Mouse (Mus musculus): ENCODE measurements around the gene Edc4.
"Not testable (repeated sequence)": the region's sequence is repeated elsewhere in the genome, so short reads cannot be mapped to it uniquely, and the experiment has no call there.

Edc4 gene

DNA sequence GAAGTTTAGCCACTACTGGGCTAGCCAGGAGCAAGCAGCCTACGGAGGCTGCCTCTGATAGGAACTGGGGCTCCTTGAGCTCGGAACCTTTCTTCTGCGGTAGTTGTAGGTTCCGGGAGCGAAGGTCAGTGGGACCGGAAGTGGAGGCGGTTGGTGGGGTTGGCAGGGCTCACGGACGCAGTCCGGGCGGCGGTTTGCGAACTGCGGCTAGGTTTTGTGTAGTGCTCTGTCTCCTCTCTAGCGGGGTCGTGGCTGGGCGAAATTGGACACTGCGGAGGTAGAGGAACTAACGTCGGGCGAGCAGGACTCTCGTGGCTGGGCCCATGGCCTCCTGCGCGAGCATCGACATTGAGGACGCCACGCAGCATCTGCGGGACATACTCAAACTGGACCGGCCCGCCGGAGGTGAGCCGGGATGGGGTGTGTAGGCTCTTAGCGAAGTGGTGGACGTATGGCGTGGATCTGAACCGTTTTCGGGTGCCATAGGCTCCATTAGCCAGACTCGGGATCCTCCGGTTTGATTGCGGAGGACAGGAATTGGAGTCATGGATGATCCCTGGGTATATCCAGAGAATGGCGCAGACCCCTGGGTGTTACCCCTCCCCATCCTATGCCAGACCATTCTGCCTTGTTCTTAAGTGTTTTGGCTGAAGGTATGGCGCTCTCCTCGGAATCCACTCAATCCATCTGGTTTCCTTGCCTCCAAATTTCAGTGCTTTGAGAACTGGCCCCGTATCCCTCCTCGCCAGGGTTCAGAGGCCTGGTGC, at the start of gene Edc4:
Edc4 (plus strand) TSS at position 128 of the 767 bp plus-strand sequence.
- peak; percentile 90 for DNase-seq

DNA sequence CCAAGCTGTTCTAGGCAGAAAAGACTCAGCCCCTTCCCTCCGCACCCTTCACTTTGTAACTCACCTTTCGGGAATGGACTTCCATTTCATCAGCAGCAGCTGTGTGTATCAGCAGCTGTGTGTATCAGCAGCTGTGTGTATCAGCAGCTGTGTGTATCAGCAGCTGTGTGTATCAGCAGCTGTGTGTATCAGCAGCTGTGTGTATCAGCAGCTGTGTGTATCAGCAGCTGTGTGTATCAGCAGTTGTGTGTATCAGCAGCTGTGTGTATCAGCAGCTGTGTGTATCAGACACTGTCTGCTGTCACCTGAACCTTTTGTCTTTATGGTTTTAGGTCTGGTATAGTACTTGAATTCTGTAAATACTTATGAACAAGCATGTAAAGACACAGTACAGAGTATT, 46.9 kb upstream of the Edc4 start:
- DNase-seq = not testable (repeated sequence)

DNA sequence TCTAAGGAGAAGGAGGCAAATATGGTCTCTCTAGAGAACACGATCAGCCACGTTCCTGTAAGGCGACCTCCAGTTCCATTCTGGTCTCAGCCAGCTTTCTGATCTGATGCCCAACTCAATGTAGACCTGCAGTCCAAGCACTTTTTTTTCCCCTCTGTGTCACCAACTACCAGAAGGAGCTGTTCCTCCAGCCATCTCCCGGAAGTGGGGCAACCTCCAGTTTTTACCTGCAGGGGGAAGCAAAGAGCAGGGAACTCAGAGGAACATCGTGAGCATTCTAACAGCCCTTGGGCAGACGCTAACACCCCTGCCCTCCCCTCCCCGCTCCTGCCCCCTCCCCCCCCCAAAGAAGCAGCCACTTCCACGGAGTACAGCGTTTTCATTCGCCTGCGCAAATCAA, 45.4 kb upstream of the Edc4 start:
- DNase-seq = peak; percentile 81

DNA sequence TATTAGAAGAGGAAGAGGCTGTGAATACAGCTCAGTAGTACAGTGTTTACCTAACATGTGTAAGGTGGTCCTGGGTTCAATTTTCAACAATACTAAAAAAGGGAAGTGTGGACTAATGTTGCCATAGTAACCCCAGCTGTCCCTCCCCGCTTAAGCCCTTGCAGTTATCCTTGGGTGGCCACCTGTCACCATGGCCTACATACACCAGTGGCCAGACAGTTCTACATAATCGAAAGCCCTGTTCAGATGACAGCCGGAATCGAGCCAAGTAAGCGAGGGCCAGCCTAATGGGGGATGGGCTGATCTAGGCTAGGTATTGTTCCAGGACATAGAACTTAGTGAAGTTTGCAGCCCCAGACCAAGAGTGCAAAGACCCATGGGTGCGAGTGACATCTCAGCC, 43.7 kb upstream of the Edc4 start:
- DNase-seq = no peak

DNA sequence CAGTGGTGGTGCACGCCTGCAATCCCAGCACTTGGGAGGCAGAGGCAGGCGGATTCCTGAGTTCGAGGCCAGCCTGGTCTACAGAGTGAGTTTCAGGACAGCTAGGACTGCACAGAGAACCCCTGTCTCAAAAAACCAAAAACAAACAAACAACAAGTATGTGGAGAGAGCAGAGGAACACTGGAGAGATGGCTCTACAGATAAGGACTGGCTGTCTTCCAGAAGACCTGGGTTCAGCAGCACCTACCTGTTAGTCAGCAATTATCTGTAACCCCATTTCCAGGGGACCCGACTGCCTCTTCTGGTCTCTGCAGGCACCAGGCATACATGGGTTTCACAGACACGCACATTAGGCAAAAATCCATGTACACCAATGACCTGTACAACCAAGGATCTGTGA, 41.5 kb upstream of the Edc4 start:
- DNase-seq = no peak

DNA sequence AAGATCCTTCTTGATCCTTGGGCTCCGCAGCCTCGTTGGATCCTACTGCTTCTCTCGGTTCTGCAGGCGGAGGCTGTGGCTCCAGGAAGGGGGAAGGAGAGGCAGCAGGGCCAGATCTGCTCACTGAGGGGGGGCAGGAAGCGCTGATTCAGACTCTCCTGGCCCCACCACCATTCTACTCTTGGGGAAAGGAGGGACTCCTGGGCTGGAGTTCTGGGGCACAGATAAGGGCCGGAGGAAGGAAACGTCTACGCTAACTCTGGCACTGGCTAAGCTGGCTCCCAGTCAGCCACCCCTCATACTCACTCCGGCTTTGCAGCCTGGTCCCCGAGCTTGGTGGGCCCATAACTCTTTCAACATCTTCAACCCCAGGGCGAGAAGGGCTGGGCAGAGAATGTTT, 34.0 kb upstream of the Edc4 start:
- no peak for DNase-seq

DNA sequence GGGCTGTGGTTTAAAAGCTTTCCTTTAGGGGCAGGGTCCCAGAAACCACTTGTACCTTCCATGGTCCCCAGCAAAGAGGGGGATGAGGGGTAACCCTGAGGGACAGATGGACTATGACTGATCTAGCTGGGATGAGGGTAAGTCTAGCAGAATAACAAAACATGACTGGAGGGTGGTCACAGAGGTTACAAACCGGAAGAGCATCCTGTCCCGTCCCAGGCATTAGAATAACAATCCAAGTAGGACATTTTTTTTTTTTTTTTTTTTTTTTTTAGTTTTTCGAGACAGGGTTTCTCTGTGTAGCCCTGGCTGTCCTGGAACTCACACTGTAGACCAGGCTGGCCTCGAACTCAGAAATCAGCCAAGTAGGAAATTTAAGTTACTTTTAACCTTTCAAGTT, 30.7 kb upstream of the Edc4 start:
- no peak for DNase-seq

- no peak for DNase-seq
Observed at GRCm38 (mm10) chr8:105850611-105851010, 30.1 kb upstream of the Edc4 start.

- DNase-seq = peak; percentile 95
Observed at GRCm38 (mm10) chr8:105851651-105852143, 29.0 kb upstream of the Edc4 start.

- peak; percentile 27 for DNase-seq
Observed at GRCm38 (mm10) chr8:105852146-105852729, 28.4 kb upstream of the Edc4 start.

- no peak for DNase-seq
Observed at GRCm38 (mm10) chr8:105853178-105853577, 27.5 kb upstream of the Edc4 start, which contains the start of gene Cenpt. TSS of gene Cenpt (minus strand) at chr8:105853278.

- no peak for DNase-seq
Observed at GRCm38 (mm10) chr8:105854303-105854702, 26.4 kb upstream of the Edc4 start.

DNA sequence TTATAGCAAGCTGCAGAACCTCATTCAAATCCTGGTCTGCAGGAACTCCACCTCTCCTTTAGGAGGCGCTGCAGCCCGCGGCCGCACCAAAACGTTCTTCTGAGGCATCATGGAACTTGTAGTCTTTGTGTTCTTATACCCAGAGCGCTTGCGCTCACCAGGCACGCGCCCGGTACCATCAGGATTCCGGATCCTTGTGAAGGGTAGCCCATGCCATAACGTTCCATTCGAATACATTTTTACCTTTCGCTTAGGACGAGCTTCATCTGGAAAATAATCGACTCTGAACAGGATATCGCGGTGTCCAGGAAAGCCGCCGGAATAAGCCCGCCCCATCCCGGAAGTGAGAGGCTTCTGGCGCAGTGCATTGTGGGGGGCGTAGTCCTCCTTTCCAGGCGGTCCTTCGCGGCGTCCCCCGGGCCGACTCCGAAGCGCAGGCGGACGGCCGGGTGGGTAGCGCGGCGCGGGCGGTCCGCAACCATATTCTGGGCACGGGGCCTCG, 25.9 kb upstream of the Edc4 start, which contains the start of gene Thap11:
Thap11 (plus strand) TSS at position 418 of the 502 bp plus-strand sequence.
- DNase-seq = peak; percentile 96

GRCm38 (mm10) chr8:105855248-105856167, 25.2 kb upstream of the Edc4 start:
- peak; percentile 68 for DNase-seq

GRCm38 (mm10) chr8:105856168-105856835, 24.4 kb upstream of the Edc4 start:
- no peak for DNase-seq

DNA sequence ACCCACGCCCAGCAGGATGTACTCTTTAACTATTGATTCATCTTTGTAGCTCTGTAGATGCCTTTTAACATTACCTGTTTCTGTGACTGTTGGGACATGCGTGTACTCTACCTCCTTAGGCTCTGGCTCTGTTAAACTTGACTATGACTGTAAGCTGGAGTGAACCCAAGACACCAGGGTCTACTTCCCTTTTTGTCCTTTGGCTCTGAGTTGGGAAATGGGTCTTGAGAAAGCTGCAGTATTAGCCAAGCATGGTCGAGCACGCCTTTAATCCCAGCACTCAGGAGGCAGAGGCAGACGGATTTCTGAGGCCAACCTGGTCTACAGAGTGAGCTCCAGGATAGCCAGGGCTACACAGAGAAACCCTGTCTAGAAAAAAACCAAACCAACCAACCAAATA, 22.2 kb upstream of the Edc4 start:
- DNase-seq = no peak

DNA sequence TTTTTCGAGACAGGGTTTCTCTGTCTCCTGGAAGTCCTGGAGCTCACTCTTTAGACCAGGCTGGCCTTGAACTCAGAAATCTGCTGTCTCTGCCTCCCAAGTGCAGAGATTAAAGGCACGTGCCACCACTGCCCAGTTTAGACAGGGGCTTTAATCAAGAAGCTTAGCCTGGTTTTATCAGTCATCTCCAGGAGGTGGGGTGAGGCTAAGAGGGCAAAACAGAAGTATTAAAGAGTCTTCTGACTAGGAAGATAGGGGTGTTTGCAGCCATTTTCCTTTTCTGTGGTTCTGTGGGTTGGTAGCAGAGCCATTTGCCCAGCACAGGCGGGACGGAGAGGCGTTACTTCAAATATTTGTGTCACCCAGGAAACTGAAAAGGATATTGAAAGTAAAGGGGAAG, 21.4 kb upstream of the Edc4 start:
- no peak for DNase-seq

DNA sequence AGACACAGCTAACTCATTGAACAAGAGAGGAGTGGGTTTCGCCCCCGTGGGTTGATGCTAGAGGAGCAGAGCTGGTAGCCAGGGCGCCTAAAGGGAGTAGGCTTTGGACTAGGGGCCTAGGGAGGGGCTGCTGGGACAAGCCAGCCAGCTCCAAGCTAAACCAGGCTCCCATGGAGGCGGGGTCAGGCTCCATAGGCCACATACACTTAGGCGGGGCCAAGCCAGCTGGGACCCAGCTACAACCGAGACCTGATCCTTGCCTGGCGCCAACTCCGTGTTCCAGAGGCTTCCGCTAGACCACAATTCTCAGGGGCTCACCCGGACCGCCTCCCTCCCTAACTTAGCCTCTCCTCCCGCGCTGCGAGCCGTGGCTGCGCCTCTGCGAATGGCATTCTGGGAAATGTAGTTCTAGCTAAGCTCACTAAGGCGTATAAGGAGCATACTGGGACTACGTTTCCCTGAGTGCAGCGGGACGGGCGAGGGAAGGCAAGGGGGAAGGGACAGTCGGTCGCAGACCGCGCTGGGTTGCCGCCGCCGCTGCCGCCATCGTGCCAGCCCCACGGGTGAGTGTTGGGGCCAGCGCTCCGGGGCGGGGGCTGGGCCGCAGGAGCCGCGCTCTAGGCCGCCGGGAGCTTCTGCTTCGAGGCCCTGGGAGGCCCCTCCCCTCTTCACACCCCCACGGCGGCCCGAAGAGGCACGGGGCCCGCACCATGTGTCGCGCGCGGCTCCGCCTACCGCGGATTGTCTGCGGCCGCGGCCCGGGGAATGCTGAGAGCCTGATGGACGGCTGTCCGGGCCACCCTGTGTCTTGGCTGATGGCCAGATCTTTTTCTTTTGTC, 20.3 kb upstream of the Edc4 start, which contains the start of gene Nutf2:
Nutf2 (plus strand) TSS at position 438 of the 839 bp plus-strand sequence.
- peak; percentile 97 for DNase-seq

DNA sequence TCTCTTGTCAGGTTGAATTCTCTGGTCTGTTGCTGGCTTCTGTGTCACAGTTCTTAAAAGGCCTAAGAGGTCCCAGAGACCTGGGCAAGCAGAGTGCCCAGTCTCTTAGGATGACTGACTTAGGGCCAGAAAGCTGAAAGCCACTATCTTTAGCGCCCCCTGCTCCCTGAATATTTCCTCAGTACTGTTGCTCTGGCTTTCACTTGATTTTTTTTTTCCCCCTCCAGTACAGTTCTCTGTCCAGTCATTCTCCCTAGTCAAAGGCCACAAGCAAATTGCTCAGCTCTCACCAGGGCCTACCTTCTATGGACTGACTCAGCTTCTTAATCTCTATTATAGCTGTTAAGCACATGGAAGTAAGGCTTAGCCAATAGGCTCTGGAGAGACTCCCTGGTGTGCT, 18.7 kb upstream of the Edc4 start:
- peak; percentile 45 for DNase-seq

DNA sequence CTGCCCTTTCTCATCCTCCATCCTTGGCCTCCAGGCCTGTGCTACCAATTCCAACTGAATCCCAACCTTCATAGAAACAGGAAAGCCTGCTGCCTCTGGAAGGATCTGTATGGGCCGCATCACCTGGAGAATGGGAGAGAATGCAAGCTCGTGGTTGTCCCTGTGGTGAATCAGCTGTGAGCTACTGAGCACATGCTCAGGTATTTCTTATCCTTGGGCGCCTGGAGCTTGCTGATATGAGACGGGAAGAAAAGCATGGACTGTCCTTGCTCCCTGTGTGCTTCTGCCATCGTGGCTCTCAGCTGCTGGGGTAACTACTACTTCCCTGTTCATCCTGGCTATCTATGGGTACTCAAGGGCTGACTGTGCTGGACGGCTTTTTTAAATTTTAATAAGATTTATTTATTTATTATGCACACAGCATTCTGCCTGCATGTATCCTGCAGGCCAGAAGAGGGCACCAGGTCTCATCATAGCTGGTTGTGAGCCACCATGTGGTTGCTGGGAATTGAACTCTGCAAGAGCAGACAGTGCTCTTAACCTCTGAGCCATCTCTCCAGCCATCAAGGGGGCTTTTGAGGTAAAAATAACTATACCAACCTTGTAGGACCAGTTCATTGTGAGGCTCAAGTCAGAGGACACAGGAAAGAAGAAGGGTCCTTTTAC, 14.2 kb upstream of the Edc4 start:
- DNase-seq = no peak

- DNase-seq = no peak
Observed at GRCm38 (mm10) chr8:105874301-105874700, 6.4 kb upstream of the Edc4 start.

Measured in kidney, postnatal 10 days (tissue).